Comparison of ENCODE assay signal across 27 mouse cellular contexts in the genomic region with DNA sequence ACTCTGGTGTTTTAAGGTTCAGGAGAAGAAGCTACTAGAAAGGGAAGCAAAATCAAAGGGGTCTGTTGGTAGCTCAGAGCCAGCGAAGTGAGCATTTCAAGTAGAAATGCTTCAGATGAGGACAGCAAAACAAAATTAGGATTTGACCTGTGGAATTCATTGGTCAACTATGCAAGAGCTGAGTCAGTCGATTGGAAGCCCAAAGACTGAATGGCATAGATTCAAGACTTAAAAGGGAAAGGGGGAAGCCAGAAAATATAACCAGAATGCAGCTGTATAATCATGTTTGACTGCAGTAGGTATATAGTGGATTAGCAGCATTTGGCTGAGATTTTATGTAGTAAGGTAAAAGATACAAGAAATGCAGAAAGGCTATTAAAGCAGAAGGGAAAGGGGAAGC. TPM values are rescaled to one million over a fixed set of nuclear protein-coding genes. Genes with fewer than 3 reads are reported as not detected.
A peak's percentile ranks its signal among the peaks of the same experiment; 100 is the strongest.
DNase-seq lines count a peak whose midpoint lies in the region; ATAC-seq and TF ChIP-seq lines count a peak whose summit lies in the region.
"Had no signal": no experiment of that assay in that cellular context is flagged by ENCODE, and none has a peak within 500 bp of the region (broad histone marks: within the 10 kb centered on the region; RNA-seq: fewer than 3 reads in every experiment).

No protein-coding gene starts in this region.

- no peak for TF ChIP-seq EP300 in heart, adult 2 months (IDR thresholded peaks at IDR 0.05; ENCODE audit: insufficient read depth, low read depth, low read length)

- WGBS in heart, adult 2 months: 63% methylated on average over 2 of the region's 2 CpGs
- 78% methylated on average over 2 of the region's 2 CpGs for WGBS in intestine, postnatal 0 days

- DNase-seq in 3T3-L1 (ENCODE audit: low read depth, low spot score) (peak; percentile 79), NIH3T3 (ENCODE audit: low read depth) (peak; percentile 72)
- peak; percentile 11 for DNase-seq in fibroblast of lung, adult 2 months (ENCODE audit: low read depth)
- DNase-seq in heart, adult 2 months: no peak
- DNase-seq: adrenal gland, adult 2 months; adrenal gland, postnatal 10 days; adrenal gland, postnatal 25 days; cerebellum, adult 11 months; cerebellum, adult 18-20 months; cerebellum, adult 8-10 months; cerebellum, adult 9-11 months; cerebellum, postnatal 14 days; cerebellum, postnatal 36 days; embryo, embryonic 11 days; forebrain, postnatal 0 days had no signal

- H3K27ac ChIP-seq in heart, adult 2 months: no peak overlapping the region
- no peak overlapping the region for H3K27ac ChIP-seq in intestine, postnatal 0 days (ENCODE audit: low read depth, low read length)
- H3K27ac ChIP-seq: embryonic facial prominence, embryonic 13.5 days; embryonic facial prominence, embryonic 15.5 days; forebrain, embryonic 13.5 days; forebrain, embryonic 15.5 days had no signal

- H3K36me3 ChIP-seq in heart, adult 2 months (ENCODE audit: control insufficient read depth, insufficient read depth, low read length): no peaks in the 10 kb centered on the region
- no peaks in the 10 kb centered on the region for H3K36me3 ChIP-seq in intestine, postnatal 0 days (ENCODE audit: control insufficient read depth, insufficient read depth)
- H3K36me3 ChIP-seq: embryonic facial prominence, embryonic 13.5 days; embryonic facial prominence, embryonic 15.5 days; forebrain, embryonic 15.5 days had no signal

- ATAC-seq in intestine, postnatal 0 days: no peak
- ATAC-seq: forebrain, embryonic 13.5 days; forebrain, embryonic 15.5 days; forebrain, postnatal 0 days had no signal

- H3K9me3 ChIP-seq in intestine, postnatal 0 days (ENCODE audit: control insufficient read depth): no peaks in the 10 kb centered on the region
- H3K9me3 ChIP-seq: embryonic facial prominence, embryonic 13.5 days; embryonic facial prominence, embryonic 15.5 days; forebrain, embryonic 13.5 days; forebrain, embryonic 15.5 days had no signal

- no peak for TF ChIP-seq CTCF in heart, adult 2 months (IDR thresholded peaks at IDR 0.05)
- TF ChIP-seq CTCF in intestine, postnatal 0 days (IDR thresholded peaks at IDR 0.05; ENCODE audit: low read depth): no peak

- H3K4me3 ChIP-seq in heart, adult 2 months: no peak overlapping the region
- H3K4me3 ChIP-seq in intestine, postnatal 0 days (ENCODE audit: low read depth, low read length): no peak overlapping the region
- H3K4me3 ChIP-seq: embryonic facial prominence, embryonic 13.5 days; embryonic facial prominence, embryonic 15.5 days; erythroblast, embryonic 14.5 days; forebrain, embryonic 13.5 days; forebrain, embryonic 15.5 days had no signal

- H3K79me2 ChIP-seq in heart, adult 2 months (replicated peaks; ENCODE audit: control insufficient read depth, insufficient read depth, low read length): no peaks in the 10 kb centered on the region

- no peak overlapping the region for H3K4me2 ChIP-seq in intestine, postnatal 0 days (replicated peaks; ENCODE audit: low read depth)
- H3K4me2 ChIP-seq: embryonic facial prominence, embryonic 13.5 days; embryonic facial prominence, embryonic 15.5 days; forebrain, embryonic 13.5 days; forebrain, embryonic 15.5 days had no signal

- H3K4me1 ChIP-seq in heart, adult 2 months (ENCODE audit: control insufficient read depth, insufficient read depth, low read length): no peaks in the 10 kb centered on the region
- H3K4me1 ChIP-seq in intestine, postnatal 0 days (replicated peaks; ENCODE audit: control insufficient read depth, insufficient read depth, low read length): no peaks in the 10 kb centered on the region
- H3K4me1 ChIP-seq: embryonic facial prominence, embryonic 15.5 days; forebrain, embryonic 13.5 days had no signal

- TF ChIP-seq POLR2A in heart, adult 2 months (IDR thresholded peaks at IDR 0.05; ENCODE audit: insufficient read depth, low read depth, low read length): no peak

- no peak overlapping the region for H3K9ac ChIP-seq in heart, adult 2 months (ENCODE audit: low read depth, low read length)
- H3K9ac ChIP-seq in intestine, postnatal 0 days (ENCODE audit: low read depth, low read length): no peak overlapping the region
- H3K9ac ChIP-seq: embryonic facial prominence, embryonic 13.5 days; embryonic facial prominence, embryonic 15.5 days; forebrain, embryonic 13.5 days; forebrain, embryonic 15.5 days; forebrain, postnatal 0 days had no signal

- H3K27me3 ChIP-seq in heart, adult 2 months (ENCODE audit: control insufficient read depth, insufficient read depth, low read length): no peaks in the 10 kb centered on the region
- no peaks in the 10 kb centered on the region for H3K27me3 ChIP-seq in intestine, postnatal 0 days (replicated peaks; ENCODE audit: control insufficient read depth, insufficient read depth, low read length)
- H3K27me3 ChIP-seq: embryonic facial prominence, embryonic 13.5 days; embryonic facial prominence, embryonic 15.5 days; forebrain, embryonic 13.5 days; forebrain, embryonic 15.5 days had no signal

- intact Hi-C loops in heart, adult 2 months (cut with DNase I): no loop called here

RNA-seq across cellular contexts. Expression of a gene that starts 26.8 kb away (rescaled TPM):
- under 1 TPM in 1 of 2 experiments, not detected in 1; 0.25 TPM for total RNA-seq in heart, adult 2 months (2021)
- 0.04 and 0.12 TPM in 2 replicates for polyA plus RNA-seq in heart, adult 2 months (2012; rRNA removed)
- polyA plus RNA-seq in intestine, postnatal 0 days (2015; fragmentation: Nextera tagmentation; extraction: Ambion mirVana): 0.13 and 0.33 TPM in 2 replicates
- total RNA-seq: adrenal gland, adult 2 months; adrenal gland, postnatal 4 days; ES-E14; MEL had no signal
- polyA plus RNA-seq: adrenal gland, adult 2 months; C2C12; embryonic facial prominence, embryonic 11.5 days; embryonic facial prominence, embryonic 13.5 days; embryonic facial prominence, embryonic 15.5 days; erythroblast, embryonic 14.5 days; forebrain, embryonic 11.5 days; forebrain, embryonic 13.5 days; forebrain, embryonic 15.5 days; forebrain, postnatal 0 days had no signal

Comparison
In these comparisons a context has a peak if more than half of its experiments do, and no peak if none do; other contexts are left out.
1. DNase-seq: peak in 3T3-L1 (single experiment), NIH3T3 (single experiment) and fibroblast of lung, adult 2 months (single experiment); none in heart, adult 2 months (0 of 2).